ENCODE assay signal across 30 mouse cellular contexts in the genomic region with DNA sequence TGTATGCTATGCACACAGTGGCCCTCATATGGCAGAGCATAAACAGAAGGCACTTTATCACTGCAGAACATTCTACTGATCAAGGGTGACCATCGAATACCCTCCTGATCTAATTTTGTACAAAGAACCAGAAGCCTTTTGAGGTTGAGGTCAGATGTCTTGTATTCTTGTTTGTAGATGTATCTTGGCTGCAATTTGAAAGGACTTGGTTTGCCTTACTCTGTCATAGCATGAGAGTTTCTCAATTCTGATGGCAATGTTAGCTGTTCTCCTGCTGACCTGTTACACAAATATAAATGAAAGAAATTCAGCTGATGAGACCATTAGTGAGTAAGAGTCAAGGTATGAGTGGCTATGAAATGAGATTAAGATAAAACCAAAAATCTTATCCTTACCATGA.
"Had no signal": no experiment of that assay in that cellular context is flagged by ENCODE, and none has a peak within 500 bp of the region (broad histone marks: within the 10 kb centered on the region; RNA-seq: fewer than 3 reads in every experiment).

No protein-coding gene starts in this region.

- ATAC-seq: lung, postnatal 0 days; midbrain, embryonic 13.5 days; midbrain, embryonic 15.5 days; midbrain, embryonic 16.5 days had no signal

- H3K4me2 ChIP-seq: limb, embryonic 12.5 days; limb, embryonic 13.5 days; limb, embryonic 15.5 days; liver, embryonic 11.5 days; liver, embryonic 13.5 days; liver, embryonic 15.5 days; lung, embryonic 14.5 days; lung, embryonic 15.5 days; midbrain, embryonic 11.5 days; midbrain, embryonic 12.5 days; midbrain, embryonic 13.5 days; midbrain, embryonic 15.5 days; neural tube, embryonic 12.5 days had no signal

- H3K4me1 ChIP-seq: limb, embryonic 10.5 days; limb, embryonic 12.5 days; limb, embryonic 15.5 days; liver, embryonic 13.5 days; liver, embryonic 15.5 days; megakaryocyte, embryonic 14.5 days; midbrain, embryonic 10.5 days; midbrain, embryonic 12.5 days; midbrain, embryonic 15.5 days; neural tube, embryonic 12.5 days had no signal

- H3K27me3 ChIP-seq: limb, embryonic 15.5 days; liver, embryonic 13.5 days; liver, embryonic 15.5 days; lung, embryonic 15.5 days; megakaryocyte, embryonic 14.5 days; midbrain, embryonic 12.5 days; midbrain, embryonic 13.5 days; midbrain, embryonic 15.5 days; neural tube, embryonic 12.5 days had no signal

- DNase-seq: left cerebral cortex, postnatal 4 days; liver, embryonic 13.5 days; lung, adult 18-20 months; lung, adult 2 months; lung, embryonic 14.5 days; lung, postnatal 10 days; lung, postnatal 14 days; lung, postnatal 36 days; lung, postnatal 4 days; midbrain, embryonic 14.5 days had no signal

- H3K27ac ChIP-seq: left cerebral cortex, adult 2 months; limb, embryonic 10.5 days; limb, embryonic 12.5 days; limb, embryonic 13.5 days; limb, embryonic 15.5 days; liver, embryonic 13.5 days; liver, embryonic 14.5 days; liver, embryonic 15.5 days; lung, embryonic 15.5 days; macrophage; midbrain, embryonic 10.5 days; midbrain, embryonic 12.5 days; midbrain, embryonic 13.5 days; midbrain, embryonic 15.5 days; neural tube, embryonic 12.5 days had no signal

- H3K9ac ChIP-seq: limb, embryonic 12.5 days; limb, embryonic 13.5 days; limb, embryonic 15.5 days; liver, embryonic 13.5 days; liver, embryonic 14.5 days; liver, embryonic 15.5 days; lung, embryonic 14.5 days; lung, embryonic 15.5 days; midbrain, embryonic 12.5 days; midbrain, embryonic 13.5 days; midbrain, embryonic 15.5 days; neural tube, embryonic 12.5 days had no signal

- H3K4me3 ChIP-seq: left cerebral cortex, adult 2 months; limb, embryonic 10.5 days; limb, embryonic 12.5 days; limb, embryonic 13.5 days; limb, embryonic 15.5 days; liver, embryonic 13.5 days; liver, embryonic 15.5 days; lung, embryonic 15.5 days; megakaryocyte, embryonic 14.5 days; midbrain, embryonic 10.5 days; midbrain, embryonic 12.5 days; midbrain, embryonic 13.5 days; midbrain, embryonic 15.5 days; myocyte; neural tube, embryonic 12.5 days had no signal

- H3K9me3 ChIP-seq: limb, embryonic 10.5 days; limb, embryonic 12.5 days; limb, embryonic 13.5 days; limb, embryonic 15.5 days; liver, embryonic 13.5 days; liver, embryonic 15.5 days; lung, embryonic 15.5 days; megakaryocyte, embryonic 14.5 days; midbrain, embryonic 10.5 days; midbrain, embryonic 12.5 days; midbrain, embryonic 13.5 days; midbrain, embryonic 15.5 days; neural tube, embryonic 12.5 days had no signal

- H3K36me3 ChIP-seq: limb, embryonic 10.5 days; limb, embryonic 12.5 days; limb, embryonic 13.5 days; limb, embryonic 15.5 days; liver, embryonic 13.5 days; liver, embryonic 15.5 days; lung, embryonic 15.5 days; midbrain, embryonic 10.5 days; midbrain, embryonic 12.5 days; midbrain, embryonic 13.5 days; midbrain, embryonic 15.5 days; neural tube, embryonic 12.5 days had no signal
